Mouse (Mus musculus) megakaryocyte progenitor cell, adult 5-6 weeks (primary cell): ENCODE measurements around the gene Fam118b. TPM values are rescaled to one million over a fixed set of nuclear protein-coding genes. Genes with fewer than 3 reads are reported as not detected.
A peak's percentile ranks its signal among the peaks of the same experiment; 100 is the strongest.

Source experiments
- ATAC-seq: replicated peaks from 2 replicates; pipeline ENCODE4 v1.8.0; 2016; ENCODE audit warnings: mild to moderate bottlenecking, moderate TSS enrichment, inconsistent platforms; ENCODE audit not compliant: poor library complexity
- total RNA-seq, 2 experiments: library from RNA; stranded (forward) in 1 of 2; stranded (reverse) in 1 of 2; fragments of 157-497, 149-512 nt in 1 of 2; fragments of 200-1000 nt in 1 of 2; gene quantifications; 2 replicates each; pipeline versions ENCODE4 v1.2.3 to v1.2.4; 2015 to 2017

The Fam118b gene
- total RNA-seq, 2 experiments from 2014 or later: 12.0 to 52.1 TPM

- ATAC-seq: peak; percentile 96
Measured at GRCm38 (mm10) chr9:35199772-35200471, 67.7 kb downstream of the Fam118b start, which contains the start of the genes Srpr and Tirap. Srpr (plus strand) TSS chr9:35200175. Tirap (minus strand) TSS chr9:35200291.

GRCm38 (mm10) chr9:35198945-35199771 is 68.4 kb downstream of the Fam118b start:
- peak; percentile 29 for ATAC-seq

GRCm38 (mm10) chr9:35198351-35198750 is 69.3 kb downstream of the Fam118b start:
- ATAC-seq: no peak

GRCm38 (mm10) chr9:35197625-35198024 is 70.0 kb downstream of the Fam118b start:
- ATAC-seq: no peak

- peak; percentile 76 for ATAC-seq
Measured at GRCm38 (mm10) chr9:35194048-35194447, 73.6 kb downstream of the Fam118b start.

- ATAC-seq: no peak
Measured at GRCm38 (mm10) chr9:35192983-35193542, 74.5 kb downstream of the Fam118b start.

GRCm38 (mm10) chr9:35188700-35189099 is 78.9 kb downstream of the Fam118b start:
- no peak for ATAC-seq

- ATAC-seq: no peak
Measured at GRCm38 (mm10) chr9:35187351-35187903, 80.2 kb downstream of the Fam118b start.

- no peak for ATAC-seq
Measured at GRCm38 (mm10) chr9:35186430-35186829, 81.2 kb downstream of the Fam118b start.

GRCm38 (mm10) chr9:35183359-35183758 is 84.2 kb downstream of the Fam118b start:
- ATAC-seq: peak; percentile 93

GRCm38 (mm10) chr9:35182832-35183231 is 84.8 kb downstream of the Fam118b start:
- peak; percentile 69 for ATAC-seq

GRCm38 (mm10) chr9:35176124-35176659 is 91.4 kb downstream of the Fam118b start:
- ATAC-seq: no peak

- ATAC-seq: peak; percentile 96
Measured at GRCm38 (mm10) chr9:35175251-35176123, 92.1 kb downstream of the Fam118b start, which contains the start of gene Dcps. Dcps (minus strand) TSS chr9:35176061.

GRCm38 (mm10) chr9:35173331-35173730 is 94.3 kb downstream of the Fam118b start:
- ATAC-seq: no peak

- no peak for ATAC-seq
Measured at GRCm38 (mm10) chr9:35170071-35170470, 97.5 kb downstream of the Fam118b start.

Other genes with a start within 250 kb of the Fam118b start
- 37.2 and 38.1 TPM in 2 replicates for gene St3gal4, start 148.5 kb downstream of the Fam118b start, total RNA-seq (2015)
- gene St3gal4, start 148.5 kb downstream of the Fam118b start, total RNA-seq (2017): 33.7 and 34.6 TPM in 2 replicates
- 64.1 and 67.6 TPM in 2 replicates for gene Dcps, start 91.7 kb downstream of the Fam118b start, total RNA-seq (2015)
- gene Dcps, start 91.7 kb downstream of the Fam118b start, total RNA-seq (2017): 56.2 and 64.9 TPM in 2 replicates
- 82.6 and 84.3 TPM in 2 replicates for gene Srpr, start 67.6 kb downstream of the Fam118b start, total RNA-seq (2015)
- 61.6 and 61.7 TPM in 2 replicates for gene Srpr, start 67.6 kb downstream of the Fam118b start, total RNA-seq (2017)
- gene Tirap, start 67.5 kb downstream of the Fam118b start, total RNA-seq (2015): 7.0 and 7.7 TPM in 2 replicates
- 10.3 and 10.4 TPM in 2 replicates for gene Tirap, start 67.5 kb downstream of the Fam118b start, total RNA-seq (2017)
- gene Foxred1, start 56.8 kb downstream of the Fam118b start, total RNA-seq (2015): 12.7 and 13.6 TPM in 2 replicates
- gene Foxred1, start 56.8 kb downstream of the Fam118b start, total RNA-seq (2017): 42.8 and 44.8 TPM in 2 replicates
- 16.5 and 22.6 TPM in 2 replicates for gene Rpusd4, start 60 bp upstream of the Fam118b start, total RNA-seq (2015)
- 19.9 and 23.9 TPM in 2 replicates for gene Rpusd4, start 60 bp upstream of the Fam118b start, total RNA-seq (2017)
- gene Cdon, start 153.3 kb upstream of the Fam118b start, total RNA-seq (2015): 0.67 and 1.3 TPM in 2 replicates
- gene Cdon, start 153.3 kb upstream of the Fam118b start, total RNA-seq (2017): 0.37 and 1.0 TPM in 2 replicates